Mouse (Mus musculus) thymus, adult 2 months (tissue): ENCODE measurements around the gene 1700020N01Rik. TPM values are rescaled to one million over a fixed set of nuclear protein-coding genes. Genes with fewer than 3 reads are reported as not detected.

Experiments
- DNase-seq: peaks from one replicate; pipeline ENCODE4 v3.0.0; 2021
- H3K27ac ChIP-seq: fragments of 200-500 bp; 2 replicates; pipeline ENCODE4 v1.5.1; 2012; ENCODE audit warnings: low read length, control low read depth; ENCODE audit not compliant: control insufficient read depth, insufficient read depth
- H3K27me3 ChIP-seq: fragments of 200-500 bp; 2 replicates; pipeline ENCODE4 v1.6.1; 2012; ENCODE audit warnings: mild to moderate bottlenecking, low read length, moderate library complexity, mixed read lengths; ENCODE audit not compliant: control insufficient read depth, insufficient read depth
- H3K36me3 ChIP-seq: fragments of 200-500 bp; 2 replicates; pipeline ENCODE4 v1.6.1; 2012; ENCODE audit warnings: mild to moderate bottlenecking, low read length, moderate library complexity; ENCODE audit not compliant: control insufficient read depth, insufficient read depth
- H3K4me1 ChIP-seq: fragments of 200-500 bp; replicated peaks from 2 replicates; pipeline ENCODE4 v1.6.1; 2012; ENCODE audit warnings: low read length; ENCODE audit not compliant: control insufficient read depth, insufficient read depth
- H3K4me3 ChIP-seq: fragments of 200-500 bp; 2 replicates; pipeline ENCODE4 v1.5.1; 2012; ENCODE audit warnings: mild to moderate bottlenecking, low read length, control low read depth, moderate library complexity; ENCODE audit not compliant: control insufficient read depth, insufficient read depth
- CTCF ChIP-seq: fragments of 200-500 bp; IDR thresholded peaks from 2 replicates; pipeline ENCODE4 v1.5.1; 2012; ENCODE audit warnings: mild to moderate bottlenecking, control low read depth, low read length, moderate library complexity, borderline replicate concordance; ENCODE audit not compliant: control insufficient read depth, poor library complexity, insufficient read depth; ENCODE audit errors: extremely low read depth
- POLR2A ChIP-seq: fragments of 200-500 bp; IDR thresholded peaks from 2 replicates; pipeline ENCODE4 v1.6.1; 2012; ENCODE audit warnings: mild to moderate bottlenecking, low read length, control low read depth, moderate library complexity; ENCODE audit not compliant: control insufficient read depth, poor library complexity, insufficient read depth; ENCODE audit errors: extremely low read depth
- WGBS: fragments of 180-500 bp; shearing (Covaris S2); methylation state at CpG from one replicate; pipeline ENCODE4 v1.1.7; 2018; 5-methylcytosine and 5-hydroxymethylcytosine counted together
- polyA plus RNA-seq: library from polyadenylated mRNA; depleted of rRNA; stranded (reverse); fragments of >200 nt; gene quantifications from 2 replicates; pipeline ENCODE4 v1.2.3, GENCODE M21; 2012; rRNA removed

Gene 1700020N01Rik
- 0.09 TPM in 1 of 2 replicates, not detected in the other for polyA plus RNA-seq

GRCm38 (mm10) chr10:21592896-21593380 is at the start of gene 1700020N01Rik:
Gene 1700020N01Rik, plus strand, starts transcription at chr10:21593145.
- Histone ChIP-seq H3K36me3 (no peaks in the 10 kb centered on the region), H3K27ac (no peak within 1 kb of the TSS), H3K4me3 (no peak within 1 kb of the TSS), H3K27me3 (no peaks in the 10 kb centered on the region), H3K4me1 (no peaks in the 10 kb centered on the region)
- 97% methylated on average over 22 of the region's 22 CpGs for WGBS
- no peak for TF ChIP-seq POLR2A
- no peak for TF ChIP-seq CTCF
- no peak for DNase-seq

DNA sequence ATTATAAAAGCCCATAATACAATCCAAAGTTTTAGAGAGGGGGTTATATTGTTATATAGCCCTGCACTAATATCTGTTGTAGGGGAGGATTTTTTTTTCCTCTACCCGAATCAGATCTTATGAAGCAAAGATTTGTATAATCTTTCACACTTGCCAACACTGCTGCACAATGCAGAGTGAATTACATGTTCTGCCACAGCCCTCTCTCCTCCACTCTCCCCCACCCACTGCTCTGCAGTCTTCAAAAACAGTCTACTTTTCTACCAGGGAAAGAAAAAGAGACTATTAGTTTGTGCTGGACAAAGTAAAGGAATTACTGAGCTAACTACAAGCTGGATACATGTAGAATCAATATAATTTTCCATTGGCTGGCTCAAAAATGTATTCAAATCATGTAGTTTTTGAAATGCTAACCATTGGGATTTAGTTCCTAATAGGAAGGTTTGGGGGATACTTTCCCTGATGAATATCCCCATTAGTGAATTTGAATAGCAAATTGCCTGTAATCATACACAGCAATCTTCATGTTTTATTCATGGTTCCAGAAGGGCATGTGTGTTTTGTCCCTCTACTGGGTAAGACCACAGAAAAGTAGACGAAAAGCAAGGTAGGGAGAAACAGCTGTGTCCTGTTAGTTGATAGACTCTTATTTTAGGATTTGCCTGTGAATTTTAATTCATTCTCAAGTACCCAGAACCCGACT is 49.2 kb upstream of the 1700020N01Rik start:
- Histone ChIP-seq H3K27me3 (no peaks in the 10 kb centered on the region), H3K36me3 (no peaks in the 10 kb centered on the region), H3K4me1 (no peaks in the 10 kb centered on the region), H3K27ac (no peak overlapping the region), H3K4me3 (no peak overlapping the region)
- 83% methylated on average over 3 of the region's 3 CpGs for WGBS
- DNase-seq: no peak
- TF ChIP-seq CTCF (no peak), POLR2A (no peak)

DNA sequence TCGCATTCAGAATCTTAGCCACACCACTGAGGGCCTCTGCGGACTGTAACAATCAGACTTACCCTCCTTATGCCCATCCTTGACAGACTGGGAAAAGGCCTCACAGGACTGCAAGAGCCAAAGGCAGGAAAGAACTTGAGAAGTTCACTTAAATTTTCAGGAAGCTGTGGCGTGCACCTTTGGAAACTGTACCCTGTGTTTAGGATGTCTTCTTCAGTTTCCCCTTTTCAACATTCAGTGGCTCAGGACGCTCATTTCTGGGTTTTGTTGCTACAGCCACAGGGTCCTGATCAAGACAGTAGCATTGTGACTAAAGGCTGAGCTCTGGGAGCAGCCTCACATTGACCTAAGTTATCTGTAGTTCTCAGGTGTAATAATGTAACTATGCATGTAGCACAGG is 48.2 kb upstream of the 1700020N01Rik start:
- Histone ChIP-seq H3K27ac (no peak overlapping the region), H3K36me3 (no peaks in the 10 kb centered on the region), H3K4me1 (no peaks in the 10 kb centered on the region), H3K27me3 (no peaks in the 10 kb centered on the region), H3K4me3 (no peak overlapping the region)
- WGBS: 77% methylated on average over 4 of the region's 4 CpGs
- no peak for DNase-seq
- no peak for TF ChIP-seq CTCF

GRCm38 (mm10) chr10:21545446-21545845 is 47.5 kb upstream of the 1700020N01Rik start:
- TF ChIP-seq CTCF (no peak), POLR2A (no peak)
- Histone ChIP-seq H3K27ac (no peak overlapping the region), H3K27me3 (no peaks in the 10 kb centered on the region), H3K36me3 (no peaks in the 10 kb centered on the region), H3K4me3 (no peak overlapping the region), H3K4me1 (no peaks in the 10 kb centered on the region)
- WGBS: 51% methylated on average over 6 of the region's 6 CpGs
- no peak for DNase-seq

GRCm38 (mm10) chr10:21548871-21549505 is 44.0 kb upstream of the 1700020N01Rik start:
- TF ChIP-seq CTCF (no peak), POLR2A (no peak)
- H3K4me1 ChIP-seq: peaks cover 8% of the 10 kb centered on the region
- 95% methylated on average over 9 of the region's 9 CpGs for WGBS
- H3K27ac ChIP-seq: no peak overlapping the region
- H3K27me3 ChIP-seq: no peaks in the 10 kb centered on the region
- no peak for DNase-seq
- no peak overlapping the region for H3K4me3 ChIP-seq
- H3K36me3 ChIP-seq: no peaks in the 10 kb centered on the region

GRCm38 (mm10) chr10:21552967-21553682 is 39.8 kb upstream of the 1700020N01Rik start:
- Histone ChIP-seq H3K27ac (no peak overlapping the region), H3K27me3 (no peaks in the 10 kb centered on the region), H3K4me3 (no peak overlapping the region), H3K4me1 (peaks cover 8% of the 10 kb centered on the region), H3K36me3 (no peaks in the 10 kb centered on the region)
- no peak for TF ChIP-seq POLR2A
- TF ChIP-seq CTCF: no peak
- WGBS: 14% methylated on average over 8 of the region's 8 CpGs
- DNase-seq: no peak

DNA sequence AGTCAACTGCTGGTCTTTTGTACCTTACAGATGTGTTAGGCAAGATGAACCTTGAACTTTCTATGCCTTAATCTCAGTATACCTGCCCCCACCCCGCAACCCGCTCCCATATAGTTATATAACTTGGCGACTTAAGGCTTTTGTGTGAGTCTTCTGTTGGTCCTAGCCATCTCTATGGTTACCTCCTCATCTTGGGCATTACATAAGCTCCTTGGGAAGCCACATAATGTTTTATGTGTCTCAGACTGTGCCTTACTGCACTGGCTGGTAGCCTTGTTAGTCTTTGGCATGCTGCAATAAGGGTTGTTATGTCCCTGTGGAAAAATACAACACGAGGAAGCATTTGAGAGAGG is 39.3 kb upstream of the 1700020N01Rik start:
- peaks cover 8% of the 10 kb centered on the region for H3K4me1 ChIP-seq
- no peak overlapping the region for H3K27ac ChIP-seq
- H3K36me3 ChIP-seq: no peaks in the 10 kb centered on the region
- 95% methylated on average over 4 of the region's 4 CpGs for WGBS
- H3K4me3 ChIP-seq: no peak overlapping the region
- H3K27me3 ChIP-seq: no peaks in the 10 kb centered on the region
- TF ChIP-seq POLR2A (no peak), CTCF (no peak)
- no peak for DNase-seq
